Mouse (Mus musculus) adrenal gland, adult 10 weeks (tissue): ENCODE results near the gene Mnat1. TPM values are rescaled to one million over a fixed set of nuclear protein-coding genes. Genes with fewer than 3 reads are reported as not detected.

Source experiments
- polyA plus RNA-seq: library from polyadenylated mRNA; stranded (reverse); fragments of 350-450 nt; fragmentation: Illumina TruSeq; extraction: RNeasy Lipid Tissue Mini Kit (QIAGEN cat#74804); gene quantifications from one replicate; pipeline ENCODE4 v1.2.3, GENCODE M21; 2014; ENCODE audit warnings: low read depth, low replicate concordance

The Mnat1 gene
- polyA plus RNA-seq: 17.2 TPM

GRCm38 (mm10) chr12:73123093-73124041 is at the start of gene Mnat1:
TSS of gene Mnat1 (plus strand) at chr12:73123717.

GRCm38 (mm10) chr12:73113196-73113595 is 10.3 kb upstream of the Mnat1 start, which contains the start of gene Six4:
TSS of gene Six4 (minus strand) at chr12:73113456.

GRCm38 (mm10) chr12:73286287-73287092 is 163.0 kb downstream of the Mnat1 start, which contains the start of the genes Trmt5 and Slc38a6:
TSS of gene Trmt5 (minus strand) at chr12:73286710.
TSS of gene Slc38a6 (plus strand) at chr12:73286779.

Other genes with a start within 250 kb of the Mnat1 start
- not detected for gene Six6, start 183.8 kb upstream of the Mnat1 start, polyA plus RNA-seq
- 0.41 TPM for gene 4930447C04Rik, start 182.9 kb upstream of the Mnat1 start, polyA plus RNA-seq
- 2.7 TPM for gene Six1, start 69.8 kb upstream of the Mnat1 start, polyA plus RNA-seq
- gene Six4, start 10.3 kb upstream of the Mnat1 start, polyA plus RNA-seq: 0.82 TPM
- gene Trmt5, start 163.0 kb downstream of the Mnat1 start, polyA plus RNA-seq: 30.3 TPM
- gene Slc38a6, start 163.1 kb downstream of the Mnat1 start, polyA plus RNA-seq: 8.4 TPM